Mouse (Mus musculus) hindbrain, embryonic 16.5 days (tissue): ENCODE measurements around the gene Uba6. TPM values are rescaled to one million over a fixed set of nuclear protein-coding genes. Genes with fewer than 3 reads are reported as not detected.

Experiments
- ATAC-seq: fragments of 200-750 bp; cut with Nextera tagmentation; 2 replicates; pipeline ENCODE4 v1.8.0; 2017; ENCODE audit warnings: moderate TSS enrichment, moderate library complexity
- H3K27ac ChIP-seq: fragments of 300-500 bp; sonication (generic); 2 replicates; pipeline ENCODE4 v1.5.1; 2014; ENCODE audit warnings: low read depth, mild to moderate bottlenecking, control low read depth, low read length, moderate library complexity
- H3K27me3 ChIP-seq: fragments of 300-500 bp; sonication (generic); replicated peaks from 2 replicates; pipeline ENCODE4 v1.6.1; 2014; ENCODE audit warnings: low read length; ENCODE audit not compliant: control insufficient read depth, insufficient read depth
- H3K36me3 ChIP-seq: fragments of 300-500 bp; sonication (generic); 2 replicates; pipeline ENCODE4 v1.6.1; 2014; ENCODE audit warnings: mild to moderate bottlenecking, low read length, moderate library complexity, mixed read lengths; ENCODE audit not compliant: control insufficient read depth, insufficient read depth
- H3K4me1 ChIP-seq: fragments of 300-500 bp; sonication (generic); 2 replicates; pipeline ENCODE4 v1.6.1; 2014; ENCODE audit warnings: low read depth, low read length; ENCODE audit not compliant: control insufficient read depth, insufficient read depth
- H3K4me2 ChIP-seq: fragments of 300-500 bp; sonication (generic); 2 replicates; pipeline ENCODE4 v1.6.1; 2014; ENCODE audit warnings: mild to moderate bottlenecking, low read length, control low read depth, moderate library complexity
- H3K4me3 ChIP-seq: fragments of 300-500 bp; sonication (generic); 2 replicates; pipeline ENCODE4 v1.5.1; 2014; ENCODE audit warnings: mild to moderate bottlenecking, low read length, control low read depth, moderate library complexity
- H3K9ac ChIP-seq: fragments of 300-500 bp; sonication (generic); 2 replicates; pipeline ENCODE4 v1.6.1; 2014; ENCODE audit warnings: low read depth, mild to moderate bottlenecking, control low read depth, low read length, moderate library complexity
- H3K9me3 ChIP-seq: fragments of 300-500 bp; sonication (generic); 2 replicates; pipeline ENCODE4 v1.6.1; 2014; ENCODE audit warnings: mild to moderate bottlenecking, low read length, moderate library complexity; ENCODE audit not compliant: control insufficient read depth
- WGBS: fragments of 180-500 bp; shearing (Covaris S2); extraction: QIAGEN DNeasy Blood & Tissue Kit; methylation state at CpG from one replicate; pipeline ENCODE4 v1.1.7; 2014; 5-methylcytosine and 5-hydroxymethylcytosine counted together
- polyA plus RNA-seq: library from polyadenylated mRNA; unstranded; fragments of >200 nt; fragmentation: Nextera tagmentation; extraction: Ambion mirVana; gene quantifications from 2 replicates; pipeline ENCODE4 v1.2.1, GENCODE M21; 2015

The Uba6 gene
- polyA plus RNA-seq: 12.5 and 14.7 TPM in 2 replicates

DNA sequence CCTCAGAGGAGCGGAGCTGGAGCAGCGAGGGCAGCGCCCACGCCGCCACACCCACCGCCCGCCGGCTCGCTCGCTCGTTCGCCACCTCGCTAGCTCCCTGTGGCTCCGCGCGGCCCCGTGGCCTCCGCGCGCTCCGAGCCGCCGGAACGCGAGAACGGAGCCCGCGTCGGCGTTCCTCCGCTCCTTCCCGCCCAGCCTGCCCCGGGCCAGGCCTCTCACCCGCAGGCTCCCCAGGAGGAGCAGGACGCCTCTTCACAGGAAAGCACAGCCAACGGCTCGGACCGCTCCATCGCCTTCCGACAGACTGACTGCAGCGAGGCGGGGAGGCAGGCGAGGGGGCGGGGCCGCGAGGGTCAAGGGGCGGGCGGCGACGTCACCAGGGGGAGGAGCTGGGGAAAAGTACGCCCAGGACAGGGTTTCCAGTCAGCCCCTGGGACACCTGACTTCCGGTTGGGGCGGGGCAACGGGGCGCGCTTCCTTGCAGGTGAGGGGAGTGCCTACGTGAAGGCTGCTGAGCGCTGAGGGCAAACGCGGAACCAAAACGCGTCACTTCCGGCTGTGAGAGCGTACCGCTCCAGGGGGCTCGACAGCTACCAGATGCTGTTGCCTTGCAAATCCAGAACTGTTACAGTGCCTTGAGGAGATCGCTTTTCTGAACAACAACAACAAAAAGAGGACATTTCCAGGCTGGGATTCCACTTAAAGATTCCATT is at the start of gene Uba6:
Gene Uba6 (minus strand): TSS at position 355 of the 713 bp plus-strand sequence.
- Histone ChIP-seq H3K9me3 (no peaks in the 10 kb centered on the region), H3K27ac (peak within 1 kb of the TSS; percentile 97), H3K4me1 (peaks cover 5% of the 10 kb centered on the region; the same call in 1 of the 2 replicates), H3K4me2 (peak within 1 kb of the TSS; percentile 73), H3K4me3 (peak within 1 kb of the TSS; percentile 94), H3K9ac (peak within 1 kb of the TSS; percentile 84), H3K27me3 (no peaks in the 10 kb centered on the region), H3K36me3 (no peaks in the 10 kb centered on the region)
- peak; percentile 100 for ATAC-seq
- WGBS: under 1% methylated on average over 59 of the region's 67 CpGs

DNA sequence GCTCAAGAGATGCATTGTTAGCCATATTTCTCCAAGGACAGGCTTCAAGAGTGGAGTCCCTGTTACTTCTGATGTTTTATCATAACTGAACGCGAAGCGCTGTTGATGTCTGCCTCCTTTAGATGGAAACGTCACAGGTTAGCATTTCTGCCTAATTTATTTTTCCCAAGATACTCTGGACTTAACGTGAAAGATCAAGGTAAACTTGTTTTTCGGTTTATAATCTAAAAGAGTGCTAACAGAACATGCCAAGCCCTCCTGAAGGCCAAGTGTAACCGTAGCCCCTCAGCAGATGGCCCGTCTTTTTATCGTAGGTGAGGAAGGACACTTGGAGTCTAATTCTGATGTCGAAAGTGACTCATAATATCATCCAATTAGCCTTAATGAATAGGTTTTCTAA is 25.2 kb upstream of the Uba6 start, which contains the start of gene Gnrhr:
Gene Gnrhr (minus strand): TSS at position 101 of the 400 bp plus-strand sequence.
- H3K9ac ChIP-seq: no peak within 1 kb of the TSS
- H3K4me3 ChIP-seq: no peak within 1 kb of the TSS
- no peak for ATAC-seq
- no peaks in the 10 kb centered on the region for H3K27me3 ChIP-seq
- no peaks in the 10 kb centered on the region for H3K36me3 ChIP-seq
- no peaks in the 10 kb centered on the region for H3K4me1 ChIP-seq
- H3K9me3 ChIP-seq: no peaks in the 10 kb centered on the region
- H3K4me2 ChIP-seq: no peak within 1 kb of the TSS
- no peak within 1 kb of the TSS for H3K27ac ChIP-seq
- WGBS: 92% methylated on average over 10 of the region's 10 CpGs

DNA sequence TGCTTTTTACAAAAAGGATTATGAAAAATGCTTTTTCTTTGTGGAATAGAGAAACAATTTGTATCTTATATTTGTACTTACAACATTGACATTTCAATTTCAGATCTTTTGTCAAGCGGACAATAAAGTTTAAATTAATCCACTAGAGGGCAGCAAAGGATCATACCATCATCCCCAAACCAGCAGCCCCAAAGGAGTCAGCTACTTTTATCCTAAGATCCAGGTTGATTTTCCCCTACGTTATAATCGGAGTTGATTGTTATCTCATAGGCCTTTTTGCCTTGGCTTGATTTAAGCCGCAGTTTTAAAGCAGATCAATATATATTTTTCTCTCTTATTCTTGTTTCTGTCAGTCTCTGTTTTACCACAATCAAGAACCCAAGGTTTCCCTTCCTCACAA is 18.8 kb upstream of the Uba6 start:
- ATAC-seq: peak; percentile 80
- Histone ChIP-seq H3K9me3 (no peaks in the 10 kb centered on the region), H3K36me3 (no peaks in the 10 kb centered on the region), H3K4me3 (no peak overlapping the region), H3K27ac (no peak overlapping the region), H3K4me2 (no peak overlapping the region), H3K4me1 (no peaks in the 10 kb centered on the region), H3K9ac (no peak overlapping the region), H3K27me3 (no peaks in the 10 kb centered on the region)
- 17% methylated on average over 4 of the region's 4 CpGs for WGBS

DNA sequence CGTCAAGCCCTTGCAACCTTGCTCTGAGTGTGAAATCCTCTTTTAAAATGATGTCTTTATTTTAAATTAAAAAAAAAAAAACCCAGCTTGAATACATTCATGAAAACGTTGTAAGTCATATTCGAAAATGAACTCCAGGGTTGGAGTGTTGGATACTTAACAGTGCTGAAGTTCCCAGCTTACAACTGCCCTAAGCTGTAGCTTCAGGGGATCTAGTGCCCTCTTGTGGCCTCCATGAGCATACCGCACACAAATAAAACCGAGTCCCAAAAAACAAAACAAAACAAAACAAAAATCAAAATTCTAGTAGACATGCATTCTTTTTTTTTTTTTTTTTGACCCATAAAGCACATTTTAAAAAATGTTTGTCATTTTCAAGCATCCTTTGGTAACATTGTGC is 18.2 kb upstream of the Uba6 start:
- no peak overlapping the region for H3K27ac ChIP-seq
- no peaks in the 10 kb centered on the region for H3K36me3 ChIP-seq
- no peak overlapping the region for H3K4me3 ChIP-seq
- no peak overlapping the region for H3K9ac ChIP-seq
- WGBS: 22% methylated on average over 5 of the region's 5 CpGs
- no peaks in the 10 kb centered on the region for H3K4me1 ChIP-seq
- ATAC-seq: no peak
- H3K4me2 ChIP-seq: no peak overlapping the region
- H3K9me3 ChIP-seq: no peaks in the 10 kb centered on the region
- no peaks in the 10 kb centered on the region for H3K27me3 ChIP-seq

DNA sequence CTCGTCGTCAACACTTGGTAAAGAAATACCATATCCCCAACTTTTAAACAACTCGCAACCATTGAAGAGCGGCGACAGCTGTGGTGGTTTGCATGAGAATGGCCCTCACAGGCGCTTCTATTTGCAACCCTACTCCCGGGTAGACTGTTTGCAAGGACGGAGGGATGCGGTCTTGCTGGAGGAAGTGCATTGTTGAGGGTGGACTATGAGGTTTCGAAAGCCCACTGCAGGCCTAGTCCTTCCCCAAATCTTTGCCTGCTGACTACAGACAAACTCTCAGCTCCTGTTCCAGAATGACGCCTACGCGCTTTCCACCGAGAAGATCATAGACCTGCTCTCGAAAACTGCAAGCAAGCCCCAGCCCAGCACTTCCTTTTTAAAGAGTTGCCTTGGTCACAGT is 17.7 kb upstream of the Uba6 start:
- H3K4me1 ChIP-seq: no peaks in the 10 kb centered on the region
- no peaks in the 10 kb centered on the region for H3K36me3 ChIP-seq
- no peak overlapping the region for H3K4me2 ChIP-seq
- H3K27ac ChIP-seq: no peak overlapping the region
- ATAC-seq: no peak
- H3K9me3 ChIP-seq: no peaks in the 10 kb centered on the region
- no peak overlapping the region for H3K9ac ChIP-seq
- WGBS: 34% methylated on average over 15 of the region's 15 CpGs
- no peak overlapping the region for H3K4me3 ChIP-seq
- no peaks in the 10 kb centered on the region for H3K27me3 ChIP-seq

DNA sequence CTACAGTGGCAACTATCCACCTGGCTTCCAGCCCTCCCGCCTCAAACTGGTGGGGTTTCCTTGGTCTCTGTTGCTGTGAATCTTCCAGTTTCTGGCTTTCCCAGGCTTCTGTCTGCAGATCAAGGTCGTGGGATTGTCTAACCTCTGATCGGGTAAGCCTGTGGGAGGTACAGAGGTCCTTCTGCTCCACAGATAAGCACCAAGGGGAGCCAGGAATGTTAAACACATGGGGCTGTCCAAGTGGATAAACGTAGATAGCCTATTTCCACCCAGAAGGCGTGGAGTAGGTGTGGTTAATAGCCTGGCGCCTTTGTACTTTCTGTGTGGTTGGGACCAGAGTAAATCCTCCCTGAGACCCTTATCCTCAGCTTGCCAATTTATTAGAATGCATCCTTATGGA is 14.8 kb upstream of the Uba6 start:
- H3K9me3 ChIP-seq: no peaks in the 10 kb centered on the region
- no peaks in the 10 kb centered on the region for H3K27me3 ChIP-seq
- no peak overlapping the region for H3K4me2 ChIP-seq
- H3K4me1 ChIP-seq: no peaks in the 10 kb centered on the region
- no peak overlapping the region for H3K27ac ChIP-seq
- no peak overlapping the region for H3K4me3 ChIP-seq
- H3K9ac ChIP-seq: no peak overlapping the region
- 81% methylated on average over 6 of the region's 6 CpGs for WGBS
- ATAC-seq: no peak
- H3K36me3 ChIP-seq: no peaks in the 10 kb centered on the region

DNA sequence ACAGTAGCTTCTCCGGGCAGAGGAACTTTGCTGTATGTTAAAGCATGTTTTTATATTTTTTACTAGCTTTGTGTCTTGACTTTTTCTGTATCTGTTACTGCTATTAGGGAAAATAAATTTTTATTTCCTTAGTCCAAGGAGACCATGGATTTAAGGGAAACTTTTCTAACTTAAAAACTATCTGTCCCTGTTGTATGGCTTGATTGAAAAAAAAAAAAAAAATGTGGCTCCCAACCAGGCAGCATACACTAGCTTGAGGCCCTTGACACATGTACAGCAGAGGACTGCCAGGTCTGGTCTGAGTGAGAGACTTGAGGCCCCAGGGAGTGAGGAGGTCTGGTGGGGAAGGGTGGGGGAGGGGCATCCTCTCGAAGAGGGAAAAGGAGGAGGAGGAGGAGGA is 1.2 kb upstream of the Uba6 start:
- H3K4me3 ChIP-seq: no peak overlapping the region
- H3K4me1 ChIP-seq: peaks cover 5% of the 10 kb centered on the region; the same call in 1 of the 2 replicates
- no peak overlapping the region for H3K4me2 ChIP-seq
- H3K9me3 ChIP-seq: no peaks in the 10 kb centered on the region
- WGBS: 50% methylated on average over 2 of the region's 2 CpGs
- H3K36me3 ChIP-seq: no peaks in the 10 kb centered on the region
- no peak for ATAC-seq
- H3K9ac ChIP-seq: no peak overlapping the region
- H3K27me3 ChIP-seq: no peaks in the 10 kb centered on the region
- H3K27ac ChIP-seq: no peak overlapping the region

DNA sequence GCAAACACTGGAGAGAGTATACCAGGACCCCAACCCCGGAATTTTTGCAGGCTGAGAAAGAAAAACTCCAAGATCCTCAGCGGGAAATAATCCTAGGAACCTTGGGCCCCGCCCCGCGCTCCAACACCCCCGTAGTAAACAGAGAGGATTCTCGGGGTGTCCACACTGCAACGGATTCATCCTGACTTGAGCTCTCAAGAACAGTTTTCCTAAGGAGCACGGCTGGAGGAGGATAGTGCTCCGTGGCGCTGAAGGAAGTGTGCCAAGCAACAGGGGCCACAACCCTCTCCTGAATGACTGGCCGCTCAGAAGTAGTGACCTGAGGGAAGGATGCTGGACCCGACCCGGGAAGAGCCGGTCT is 535 bp downstream of the Uba6 start:
- no peak for ATAC-seq
- Histone ChIP-seq H3K4me2 (peak overlapping the region; percentile 73), H3K27me3 (no peaks in the 10 kb centered on the region), H3K4me1 (peaks cover 5% of the 10 kb centered on the region; the same call in 1 of the 2 replicates), H3K27ac (peak overlapping the region; percentile 97), H3K36me3 (no peaks in the 10 kb centered on the region), H3K9ac (peak overlapping the region; percentile 84), H3K4me3 (peak overlapping the region; percentile 94), H3K9me3 (no peaks in the 10 kb centered on the region)
- 0% methylated on average over 14 of the region's 15 CpGs for WGBS

DNA sequence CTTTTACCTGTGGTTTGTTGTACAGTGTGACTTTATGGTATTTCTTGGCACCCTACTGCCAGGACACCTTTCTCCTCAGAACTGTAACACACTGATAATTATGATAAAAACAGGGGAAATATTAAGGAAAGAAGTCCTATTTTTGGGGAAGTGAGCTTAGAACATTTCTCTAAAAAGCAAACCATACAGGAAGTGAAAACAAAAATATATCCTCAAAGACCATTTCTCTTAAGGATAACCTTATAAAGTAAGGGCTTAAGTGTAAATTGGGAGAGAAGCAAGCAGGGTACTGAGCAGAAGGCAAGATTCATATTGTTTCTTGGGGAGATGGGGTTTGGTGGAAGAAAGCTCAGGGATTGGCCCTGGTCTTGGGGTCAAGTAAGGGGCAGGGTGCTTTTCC is 42.8 kb downstream of the Uba6 start:
- Histone ChIP-seq H3K27ac (no peak overlapping the region), H3K27me3 (no peaks in the 10 kb centered on the region), H3K36me3 (peaks cover 13% of the 10 kb centered on the region), H3K9ac (no peak overlapping the region), H3K4me3 (no peak overlapping the region), H3K9me3 (no peaks in the 10 kb centered on the region), H3K4me2 (no peak overlapping the region), H3K4me1 (no peaks in the 10 kb centered on the region)
- no peak for ATAC-seq
